Mouse (Mus musculus) midbrain, postnatal 0 days (tissue): ENCODE data around the gene Kdm6b. TPM values are rescaled to one million over a fixed set of nuclear protein-coding genes. Genes with fewer than 3 reads are reported as not detected.
A peak's percentile ranks its signal among the peaks of the same experiment; 100 is the strongest.

Experiments
- ATAC-seq: fragments of 200-750 bp; cut with Nextera tagmentation; 2 replicates; pipeline ENCODE4 v1.8.0; 2017; ENCODE audit warnings: moderate number of reproducible peaks, mild to moderate bottlenecking, moderate TSS enrichment, moderate library complexity; ENCODE audit not compliant: low FRiP score
- DNase-seq: peaks from one replicate; pipeline ENCODE4 v3.0.0-alpha.2; 2015; ENCODE audit warnings: low spot score
- H3K27ac ChIP-seq: fragments of 300-500 bp; sonication (generic); 2 replicates; pipeline ENCODE4 v1.5.1; 2014; ENCODE audit warnings: low read depth, mild to moderate bottlenecking, low read length, mixed read lengths
- H3K27me3 ChIP-seq: fragments of 300-500 bp; sonication (generic); 2 replicates; pipeline ENCODE4 v1.6.1; 2014; ENCODE audit warnings: low read length, control low read depth, mixed read lengths; ENCODE audit not compliant: insufficient read depth
- H3K36me3 ChIP-seq: fragments of 300-500 bp; sonication (generic); 2 replicates; pipeline ENCODE4 v1.6.1; 2014; ENCODE audit warnings: low read length, control low read depth, mixed read lengths; ENCODE audit not compliant: insufficient read depth
- H3K4me1 ChIP-seq: fragments of 300-500 bp; sonication (generic); 2 replicates; pipeline ENCODE4 v1.6.1; 2014; ENCODE audit warnings: mild to moderate bottlenecking, control low read depth, antibody characterized with exemption, low read length, mixed read lengths; ENCODE audit not compliant: insufficient read depth
- H3K4me2 ChIP-seq: fragments of 300-500 bp; sonication (generic); 2 replicates; pipeline ENCODE4 v1.6.1; 2014; ENCODE audit warnings: low read depth, mild to moderate bottlenecking, low read length, mixed read lengths; ENCODE audit not compliant: poor library complexity, severe bottlenecking
- H3K4me3 ChIP-seq: fragments of 300-500 bp; sonication (generic); 2 replicates; pipeline ENCODE4 v1.5.1; 2014; ENCODE audit warnings: low read depth, mild to moderate bottlenecking, low read length, moderate library complexity
- H3K9ac ChIP-seq: fragments of 300-500 bp; sonication (generic); replicated peaks from 2 replicates; pipeline ENCODE4 v1.6.1; 2014; ENCODE audit warnings: mild to moderate bottlenecking, low read length, moderate library complexity, mixed read lengths; ENCODE audit not compliant: poor library complexity, severe bottlenecking
- H3K9me3 ChIP-seq: fragments of 300-500 bp; sonication (generic); 2 replicates; pipeline ENCODE4 v1.6.1; 2016; ENCODE audit warnings: low read length, control low read depth
- CTCF ChIP-seq: IDR thresholded peaks from 2 replicates; pipeline ENCODE4 v1.5.1; 2016; ENCODE audit warnings: antibody characterized with exemption, mild to moderate bottlenecking
- WGBS: fragments of 180-500 bp; shearing (Covaris S2); extraction: QIAGEN DNeasy Blood & Tissue Kit; methylation state at CpG from one replicate; pipeline ENCODE4 v1.1.7; 2014; 5-methylcytosine and 5-hydroxymethylcytosine counted together
- polyA plus RNA-seq: library from polyadenylated mRNA; unstranded; fragments of >200 nt; fragmentation: Nextera tagmentation; extraction: Ambion mirVana; gene quantifications from 2 replicates; pipeline ENCODE4 v1.2.1, GENCODE M21; 2015
- total RNA-seq: library from RNA; depleted of rRNA; stranded (reverse); fragments of >200 nt; gene quantifications from 2 replicates; pipeline ENCODE4 v1.2.3, GENCODE M21; 2014

The Kdm6b gene
- total and polyA plus RNA-seq, 2 experiments from 2014 or later = 14.5 to 22.7 TPM

- peaks cover 22% of the 10 kb centered on the region for H3K4me1 ChIP-seq
- H3K36me3 ChIP-seq = 0 out of 2 replicates have a peak, but pooled peaks cover 4% of the 10 kb centered on the region
- peak overlapping the region; percentile 98 for H3K27ac ChIP-seq
- DNase-seq (peak; percentile 96), ATAC-seq (peak; percentile 48)
- TF ChIP-seq CTCF = 0 out of 2 replicates have a peak, but pooled peaks have one; percentile 20
- H3K4me2 ChIP-seq = peak overlapping the region; percentile 94
- peak overlapping the region; percentile 66 for H3K9ac ChIP-seq
- WGBS = under 1% methylated on average over 39 of the region's 39 CpGs
- H3K9me3 ChIP-seq = no peaks in the 10 kb centered on the region
- peaks cover 18% of the 10 kb centered on the region for H3K27me3 ChIP-seq
- H3K4me3 ChIP-seq = peak overlapping the region; percentile 71
These were observed 4.2 kb upstream of the Kdm6b start for GRCm38 (mm10) chr11:69417449-69418384.

DNA sequence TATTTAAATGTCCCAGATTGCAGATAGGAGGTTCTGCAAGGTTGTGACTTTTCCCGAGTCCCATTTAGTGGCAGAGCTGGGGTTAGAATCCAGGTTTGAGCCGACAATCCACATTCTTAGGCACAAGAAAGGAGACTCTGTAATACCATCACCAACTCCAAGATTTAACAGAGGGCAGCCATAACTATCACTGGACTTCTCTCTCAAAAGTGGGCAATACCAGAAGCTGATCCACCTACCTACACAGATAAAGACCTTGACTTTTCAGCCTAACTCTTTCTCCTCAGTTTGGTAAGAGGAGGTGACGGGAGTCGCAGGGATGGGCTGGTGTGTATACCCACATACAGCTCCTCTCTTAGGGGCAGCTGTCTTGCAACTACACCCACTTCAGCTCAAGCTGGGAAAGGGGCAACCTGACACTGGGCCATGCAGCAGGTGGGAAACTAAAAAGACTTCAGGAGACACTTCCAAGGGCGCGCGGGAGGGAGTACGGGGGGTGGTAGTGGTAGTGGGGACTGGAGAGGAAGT is 3.5 kb upstream of the Kdm6b start:
- Histone ChIP-seq H3K9me3 (no peaks in the 10 kb centered on the region), H3K4me2 (peak overlapping the region; percentile 94), H3K27ac (peak overlapping the region; percentile 98), H3K9ac (peak overlapping the region; percentile 66; the same call in 1 of the 2 replicates), H3K4me3 (peak overlapping the region; percentile 71), H3K36me3 (0 out of 2 replicates have a peak, but pooled peaks cover 4% of the 10 kb centered on the region), H3K4me1 (peaks cover 29% of the 10 kb centered on the region), H3K27me3 (peaks cover 11% of the 10 kb centered on the region)
- no peak for ATAC-seq
- DNase-seq = no peak
- no peak for TF ChIP-seq CTCF
- 3% methylated on average over 8 of the region's 8 CpGs for WGBS

DNA sequence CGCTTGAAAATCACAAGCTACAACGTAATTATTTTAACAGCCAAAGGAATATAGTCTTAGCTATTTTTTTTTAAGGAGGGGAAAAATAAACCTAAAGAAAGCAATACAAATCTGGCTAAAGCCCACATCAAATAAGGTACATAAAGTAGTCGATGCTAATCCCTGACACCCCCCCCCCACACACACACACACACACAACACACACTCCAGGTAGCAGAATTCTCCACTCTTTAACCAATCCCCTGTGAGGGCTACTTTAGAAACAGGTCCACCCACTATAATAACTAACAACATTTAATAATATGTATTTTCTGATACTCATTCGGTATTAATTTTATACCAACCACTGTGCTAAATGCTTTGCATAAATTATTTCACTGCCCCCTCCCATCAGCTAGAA is 3.0 kb upstream of the Kdm6b start:
- TF ChIP-seq CTCF = no peak
- Histone ChIP-seq H3K27ac (peak overlapping the region; percentile 98), H3K4me1 (peaks cover 33% of the 10 kb centered on the region), H3K9ac (peak overlapping the region; percentile 66), H3K9me3 (no peaks in the 10 kb centered on the region), H3K4me3 (peak overlapping the region; percentile 71), H3K36me3 (0 out of 2 replicates have a peak, but pooled peaks cover 4% of the 10 kb centered on the region), H3K27me3 (peaks cover 6% of the 10 kb centered on the region), H3K4me2 (peak overlapping the region; percentile 94)
- no peak for ATAC-seq
- no peak for DNase-seq
- WGBS = under 1% methylated on average over 4 of the region's 4 CpGs

- Histone ChIP-seq H3K4me2 (peak overlapping the region; percentile 94), H3K4me1 (peaks cover 33% of the 10 kb centered on the region), H3K27ac (peak overlapping the region; percentile 98), H3K4me3 (peak overlapping the region; percentile 71), H3K9me3 (no peaks in the 10 kb centered on the region), H3K36me3 (0 out of 2 replicates have a peak, but pooled peaks cover 4% of the 10 kb centered on the region), H3K9ac (peak overlapping the region; percentile 98), H3K27me3 (no peaks in the 10 kb centered on the region)
- TF ChIP-seq CTCF = no peak
- DNase-seq (peak; percentile 84), ATAC-seq (no peak)
- under 1% methylated on average over 13 of the region's 25 CpGs for WGBS
These were observed 2.4 kb upstream of the Kdm6b start for GRCm38 (mm10) chr11:69415668-69416451.

- WGBS = 2% methylated on average over 3 of the region's 3 CpGs
- H3K27me3 ChIP-seq = no peaks in the 10 kb centered on the region
- peak overlapping the region; percentile 98 for H3K9ac ChIP-seq
- peaks cover 33% of the 10 kb centered on the region for H3K4me1 ChIP-seq
- peak; percentile 89 for DNase-seq
- ATAC-seq = peak; percentile 21
- H3K9me3 ChIP-seq = no peaks in the 10 kb centered on the region
- TF ChIP-seq CTCF = peak; percentile 39; the same call in 1 of the 2 replicates
- H3K27ac ChIP-seq = peak overlapping the region; percentile 98
- peak overlapping the region; percentile 94 for H3K4me2 ChIP-seq
- H3K4me3 ChIP-seq = peak overlapping the region; percentile 71
- 0 out of 2 replicates have a peak, but pooled peaks cover 4% of the 10 kb centered on the region for H3K36me3 ChIP-seq
These were observed 1.8 kb upstream of the Kdm6b start for GRCm38 (mm10) chr11:69415327-69415667.
